Mouse (Mus musculus) forebrain, postnatal 0 days (tissue): ENCODE measurements around the gene Sod3. TPM values are rescaled to one million over a fixed set of nuclear protein-coding genes. Genes with fewer than 3 reads are reported as not detected.

Experiments used
- ATAC-seq: fragments of 200-750 bp; cut with Nextera tagmentation; 2 replicates; pipeline ENCODE4 v1.8.0; 2017; ENCODE audit warnings: mild to moderate bottlenecking, moderate library complexity
- DNase-seq: peaks from one replicate; pipeline ENCODE4 v3.0.0-alpha.2; 2015
- H3K27ac ChIP-seq: fragments of 300-500 bp; sonication (generic); 2 replicates; pipeline ENCODE4 v1.5.1; 2014; ENCODE audit warnings: low read depth, mild to moderate bottlenecking, antibody characterized with exemption, low read length, moderate library complexity, mixed read lengths
- H3K27me3 ChIP-seq: fragments of 300-500 bp; sonication (generic); 2 replicates; pipeline ENCODE4 v1.6.1; 2014; ENCODE audit warnings: mild to moderate bottlenecking, low read length, mixed read lengths; ENCODE audit not compliant: insufficient read depth
- H3K36me3 ChIP-seq: fragments of 300-500 bp; sonication (generic); 2 replicates; pipeline ENCODE4 v1.6.1; 2014; ENCODE audit warnings: mild to moderate bottlenecking, moderate library complexity; ENCODE audit not compliant: insufficient read depth
- H3K4me1 ChIP-seq: fragments of 300-500 bp; sonication (generic); 2 replicates; pipeline ENCODE4 v1.6.1; 2014; ENCODE audit warnings: antibody characterized with exemption; ENCODE audit not compliant: insufficient read depth
- H3K4me2 ChIP-seq: fragments of 300-500 bp; sonication (generic); 2 replicates; pipeline ENCODE4 v1.6.1; 2014; ENCODE audit warnings: low read depth, mild to moderate bottlenecking, moderate library complexity
- H3K4me3 ChIP-seq: fragments of 300-500 bp; sonication (generic); 2 replicates; pipeline ENCODE4 v1.5.1; 2014; ENCODE audit warnings: low read depth, low read length, mixed read lengths
- H3K9ac ChIP-seq: fragments of 300-500 bp; sonication (generic); 2 replicates; pipeline ENCODE4 v1.6.1; 2014; ENCODE audit warnings: mild to moderate bottlenecking
- H3K9me3 ChIP-seq: fragments of 300-500 bp; sonication (generic); 2 replicates; pipeline ENCODE4 v1.6.1; 2016; ENCODE audit warnings: low read length
- CTCF ChIP-seq: sonication (generic); IDR thresholded peaks from 2 replicates; pipeline ENCODE4 v1.5.1; 2016; ENCODE audit warnings: antibody characterized with exemption, control low read depth, low read depth
- WGBS: fragments of 180-500 bp; shearing (Covaris S2); extraction: QIAGEN DNeasy Blood & Tissue Kit; methylation state at CpG from one replicate; pipeline ENCODE4 v1.1.7; 2014; 5-methylcytosine and 5-hydroxymethylcytosine counted together
- polyA plus RNA-seq: library from polyadenylated mRNA; unstranded; fragments of >200 nt; fragmentation: Nextera tagmentation; extraction: Ambion mirVana; gene quantifications from 2 replicates; pipeline ENCODE4 v1.2.1, GENCODE M21; 2015
- total RNA-seq: library from RNA; depleted of rRNA; stranded (reverse); fragments of >200 nt; gene quantifications from 2 replicates; pipeline ENCODE4 v1.2.3, GENCODE M21; 2014; rRNA removed

Gene Sod3
- 1.8 and 2.0 TPM in 2 replicates for total RNA-seq
- polyA plus RNA-seq = 3.5 and 4.2 TPM in 2 replicates

- Histone ChIP-seq H3K27ac (no peak within 1 kb of the TSS), H3K9me3 (no peaks in the 10 kb centered on the region), H3K36me3 (no peaks in the 10 kb centered on the region), H3K4me3 (no peak within 1 kb of the TSS), H3K4me2 (no peak within 1 kb of the TSS), H3K4me1 (no peaks in the 10 kb centered on the region), H3K9ac (no peak within 1 kb of the TSS), H3K27me3 (no peaks in the 10 kb centered on the region)
- no peak for TF ChIP-seq CTCF
- ATAC-seq (no peak), DNase-seq (no peak)
- WGBS = 25% methylated on average over 11 of the region's 11 CpGs
These were observed at the start of gene Sod3 for GRCm38 (mm10) chr5:52363468-52364150. TSS of gene Sod3 (plus strand) at chr5:52363791.

GRCm38 (mm10) chr5:52316926-52317325 is 46.7 kb upstream of the Sod3 start:
- Histone ChIP-seq H3K9me3 (no peaks in the 10 kb centered on the region), H3K4me2 (no peak overlapping the region)
- WGBS = 88% methylated on average over 7 of the region's 7 CpGs

GRCm38 (mm10) chr5:52319499-52319898 is 44.1 kb upstream of the Sod3 start:
- DNase-seq (no peak), ATAC-seq (no peak)
- Histone ChIP-seq H3K27ac (no peak overlapping the region), H3K9me3 (no peaks in the 10 kb centered on the region), H3K4me3 (no peak overlapping the region), H3K4me1 (no peaks in the 10 kb centered on the region), H3K27me3 (no peaks in the 10 kb centered on the region), H3K9ac (no peak overlapping the region), H3K36me3 (no peaks in the 10 kb centered on the region), H3K4me2 (no peak overlapping the region)
- WGBS = 74% methylated on average over 8 of the region's 8 CpGs
- no peak for TF ChIP-seq CTCF

More at GRCm38 (mm10) chr5:52316926-52317325, 46.7 kb upstream of the Sod3 start:
- DNase-seq = no peak
- Histone ChIP-seq H3K4me3 (no peak overlapping the region), H3K36me3 (no peaks in the 10 kb centered on the region), H3K27ac (no peak overlapping the region), H3K4me1 (no peaks in the 10 kb centered on the region), H3K27me3 (no peaks in the 10 kb centered on the region), H3K9ac (no peak overlapping the region)
- no peak for ATAC-seq
- no peak for TF ChIP-seq CTCF

GRCm38 (mm10) chr5:52332120-52332519 is 31.5 kb upstream of the Sod3 start:
- H3K4me2 ChIP-seq = no peak overlapping the region
- no peak for TF ChIP-seq CTCF
- H3K27me3 ChIP-seq = no peaks in the 10 kb centered on the region
- WGBS = 15% methylated on average over 8 of the region's 8 CpGs
- H3K9me3 ChIP-seq = no peaks in the 10 kb centered on the region
- no peaks in the 10 kb centered on the region for H3K4me1 ChIP-seq
- peak; percentile 71 for ATAC-seq
- H3K27ac ChIP-seq = no peak overlapping the region
- no peak overlapping the region for H3K4me3 ChIP-seq
- no peak overlapping the region for H3K9ac ChIP-seq
- no peaks in the 10 kb centered on the region for H3K36me3 ChIP-seq
- no peak for DNase-seq

GRCm38 (mm10) chr5:52335590-52335989 is 28.0 kb upstream of the Sod3 start:
- Histone ChIP-seq H3K27ac (no peak overlapping the region), H3K4me1 (no peaks in the 10 kb centered on the region), H3K4me2 (no peak overlapping the region), H3K9me3 (no peaks in the 10 kb centered on the region), H3K4me3 (no peak overlapping the region), H3K27me3 (no peaks in the 10 kb centered on the region), H3K36me3 (no peaks in the 10 kb centered on the region), H3K9ac (no peak overlapping the region)
- no peak for TF ChIP-seq CTCF
- ATAC-seq (no peak), DNase-seq (no peak)
- 71% methylated on average over 3 of the region's 3 CpGs for WGBS

- no peaks in the 10 kb centered on the region for H3K9me3 ChIP-seq
- ATAC-seq (no peak), DNase-seq (no peak)
- no peak for TF ChIP-seq CTCF
- H3K27ac ChIP-seq = no peak overlapping the region
- no peaks in the 10 kb centered on the region for H3K36me3 ChIP-seq
- no peaks in the 10 kb centered on the region for H3K27me3 ChIP-seq
- H3K4me3 ChIP-seq = no peak overlapping the region
- no peaks in the 10 kb centered on the region for H3K4me1 ChIP-seq
- WGBS = 81% methylated on average over 2 of the region's 2 CpGs
- no peak overlapping the region for H3K4me2 ChIP-seq
- H3K9ac ChIP-seq = no peak overlapping the region
These were observed 24.5 kb upstream of the Sod3 start for GRCm38 (mm10) chr5:52339134-52339533.

- H3K4me3 ChIP-seq = no peak overlapping the region
- no peak for DNase-seq
- TF ChIP-seq CTCF = no peak
- no peak overlapping the region for H3K4me2 ChIP-seq
- H3K36me3 ChIP-seq = no peaks in the 10 kb centered on the region
- ATAC-seq = no peak
- H3K4me1 ChIP-seq = no peaks in the 10 kb centered on the region
- H3K9me3 ChIP-seq = no peaks in the 10 kb centered on the region
- H3K27ac ChIP-seq = no peak overlapping the region
- H3K9ac ChIP-seq = no peak overlapping the region
- no peaks in the 10 kb centered on the region for H3K27me3 ChIP-seq
- 67% methylated on average over 2 of the region's 2 CpGs for WGBS
These were observed 16.7 kb upstream of the Sod3 start for GRCm38 (mm10) chr5:52346890-52347289.
